16 mouse cellular contexts compared by ENCODE assay signal in genomic region chr9:65548311-65548710, GRCm38 (mm10). TPM values are rescaled to one million over a fixed set of nuclear protein-coding genes. Genes with fewer than 3 reads are reported as not detected.
DNase-seq lines count a peak whose midpoint lies in the region; ATAC-seq and TF ChIP-seq lines count a peak whose summit lies in the region.
"Had no signal": no experiment of that assay in that cellular context is flagged by ENCODE, and none has a peak within 500 bp of the region (broad histone marks: within the 10 kb centered on the region; RNA-seq: fewer than 3 reads in every experiment).

No protein-coding gene starts in this region.

- H3K4me2 ChIP-seq in forebrain, embryonic 12.5 days, result no peak overlapping the region
- no peak overlapping the region for H3K4me2 ChIP-seq in forebrain, embryonic 14.5 days (ENCODE audit: low read length)
- no peak overlapping the region for H3K4me2 ChIP-seq in midbrain, postnatal 0 days (ENCODE audit: low read depth, low read length, poor library complexity, severe bottlenecking)
- H3K4me2 ChIP-seq in midbrain, embryonic 15.5 days, result no peak overlapping the region
- no peak overlapping the region for H3K4me2 ChIP-seq in hindbrain, embryonic 11.5 days (replicated peaks; ENCODE audit: low read depth, low read length)
- H3K4me2 ChIP-seq in neural tube, embryonic 13.5 days, result no peak overlapping the region
- H3K4me2 ChIP-seq: heart, embryonic 15.5 days; lung, embryonic 14.5 days had no signal

- no peak overlapping the region for H3K9ac ChIP-seq in forebrain, embryonic 12.5 days
- no peak overlapping the region for H3K9ac ChIP-seq in forebrain, embryonic 14.5 days (ENCODE audit: low read length)
- H3K9ac ChIP-seq in midbrain, postnatal 0 days (replicated peaks; ENCODE audit: low read length, poor library complexity, severe bottlenecking), result no peak overlapping the region
- no peak overlapping the region for H3K9ac ChIP-seq in midbrain, embryonic 15.5 days
- H3K9ac ChIP-seq in hindbrain, embryonic 11.5 days (ENCODE audit: low read depth, low read length), result no peak overlapping the region; the same call in 1 of the 2 replicates
- H3K9ac ChIP-seq in neural tube, embryonic 13.5 days, result 0 out of 2 replicates have a peak overlapping the region, but pooled peaks have one; percentile 13
- H3K9ac ChIP-seq: heart, embryonic 15.5 days; lung, embryonic 14.5 days had no signal

- no peak overlapping the region for H3K4me3 ChIP-seq in forebrain, embryonic 12.5 days (replicated peaks)
- H3K4me3 ChIP-seq in forebrain, embryonic 14.5 days (ENCODE audit: low read depth, low read length), result no peak overlapping the region
- no peak overlapping the region for H3K4me3 ChIP-seq in midbrain, postnatal 0 days (ENCODE audit: low read depth, low read length)
- no peak overlapping the region for H3K4me3 ChIP-seq in midbrain, embryonic 15.5 days
- no peak overlapping the region for H3K4me3 ChIP-seq in hindbrain, embryonic 11.5 days (ENCODE audit: low read depth, low read length)
- no peak overlapping the region for H3K4me3 ChIP-seq in neural tube, embryonic 13.5 days
- H3K4me3 ChIP-seq: heart, embryonic 15.5 days had no signal

- peaks cover 23% of the 10 kb centered on the region for H3K4me1 ChIP-seq in forebrain, embryonic 12.5 days
- peaks cover 5% of the 10 kb centered on the region; the same call in 1 of the 2 replicates for H3K4me1 ChIP-seq in forebrain, embryonic 14.5 days (ENCODE audit: control insufficient read depth, insufficient read depth, low read length)
- no peaks in the 10 kb centered on the region for H3K4me1 ChIP-seq in midbrain, postnatal 0 days (ENCODE audit: insufficient read depth, low read length)
- H3K4me1 ChIP-seq in midbrain, embryonic 15.5 days, result no peaks in the 10 kb centered on the region
- peaks cover 15% of the 10 kb centered on the region; the same call in 1 of the 2 replicates for H3K4me1 ChIP-seq in hindbrain, embryonic 11.5 days (replicated peaks; ENCODE audit: control insufficient read depth, insufficient read depth, low read length)
- peaks cover 49% of the 10 kb centered on the region for H3K4me1 ChIP-seq in neural tube, embryonic 13.5 days (replicated peaks)

- TF ChIP-seq CTCF in midbrain, postnatal 0 days (IDR thresholded peaks at IDR 0.05), result no peak

- ATAC-seq in forebrain, embryonic 12.5 days (ENCODE audit: low FRiP score), result no peak
- no peak for ATAC-seq in forebrain, embryonic 14.5 days
- ATAC-seq in midbrain, postnatal 0 days (ENCODE audit: low FRiP score), result no peak
- ATAC-seq in midbrain, embryonic 15.5 days (replicated peaks), result no peak
- ATAC-seq in hindbrain, embryonic 11.5 days (ENCODE audit: low FRiP score), result no peak
- ATAC-seq in neural tube, embryonic 13.5 days (ENCODE audit: low read depth), result no peak
- ATAC-seq: activated CD4-positive, CD25-positive, alpha-beta regulatory T cell, adult 4 months; inflammation-experienced regulatory T-cells, adult 6 months had no signal

- H3K9me3 ChIP-seq in forebrain, embryonic 12.5 days, result no peaks in the 10 kb centered on the region
- H3K9me3 ChIP-seq in forebrain, embryonic 14.5 days (replicated peaks; ENCODE audit: control insufficient read depth, low read length), result no peaks in the 10 kb centered on the region
- H3K9me3 ChIP-seq in midbrain, postnatal 0 days (ENCODE audit: low read length), result no peaks in the 10 kb centered on the region
- H3K9me3 ChIP-seq in midbrain, embryonic 15.5 days, result no peaks in the 10 kb centered on the region
- H3K9me3 ChIP-seq in hindbrain, embryonic 11.5 days (ENCODE audit: control insufficient read depth, low read length), result no peaks in the 10 kb centered on the region
- no peaks in the 10 kb centered on the region for H3K9me3 ChIP-seq in neural tube, embryonic 13.5 days
- H3K9me3 ChIP-seq: heart, embryonic 15.5 days had no signal

- DNase-seq in forebrain, embryonic 14.5 days (ENCODE audit: low spot score), result no peak
- DNase-seq in midbrain, postnatal 0 days (ENCODE audit: low spot score), result peak; percentile 31
- DNase-seq in hindbrain, embryonic 11.5 days (ENCODE audit: low spot score), result peak; percentile 56
- DNase-seq in ovary, postnatal 14 days (ENCODE audit: low spot score), result no peak
- no peak for DNase-seq in yolk sac, embryonic 10.5 days (ENCODE audit: low spot score)
- DNase-seq: gastrocnemius, postnatal 14 days; lung, embryonic 14.5 days; thymus, postnatal 14 days had no signal

- H3K27me3 ChIP-seq in forebrain, embryonic 12.5 days, result no peaks in the 10 kb centered on the region
- H3K27me3 ChIP-seq in forebrain, embryonic 14.5 days (replicated peaks; ENCODE audit: control insufficient read depth, insufficient read depth, low read length), result no peaks in the 10 kb centered on the region
- no peaks in the 10 kb centered on the region for H3K27me3 ChIP-seq in midbrain, postnatal 0 days (ENCODE audit: insufficient read depth, low read length)
- H3K27me3 ChIP-seq in midbrain, embryonic 15.5 days (replicated peaks), result no peaks in the 10 kb centered on the region
- no peaks in the 10 kb centered on the region for H3K27me3 ChIP-seq in hindbrain, embryonic 11.5 days (ENCODE audit: control insufficient read depth, insufficient read depth, low read length)
- no peaks in the 10 kb centered on the region for H3K27me3 ChIP-seq in neural tube, embryonic 13.5 days
- H3K27me3 ChIP-seq: heart, embryonic 15.5 days had no signal

- 0 out of 2 replicates have a peak overlapping the region, but pooled peaks have one; percentile 14 for H3K27ac ChIP-seq in forebrain, embryonic 12.5 days
- H3K27ac ChIP-seq in forebrain, embryonic 14.5 days (ENCODE audit: low read depth, low read length), result no peak overlapping the region
- H3K27ac ChIP-seq in midbrain, postnatal 0 days (ENCODE audit: low read depth, low read length), result no peak overlapping the region
- no peak overlapping the region for H3K27ac ChIP-seq in midbrain, embryonic 15.5 days
- peak overlapping the region; percentile 39; the same call in 1 of the 2 replicates for H3K27ac ChIP-seq in hindbrain, embryonic 11.5 days (ENCODE audit: low read depth, low read length)
- peak overlapping the region; percentile 23 for H3K27ac ChIP-seq in neural tube, embryonic 13.5 days (replicated peaks)

- no peaks in the 10 kb centered on the region for H3K36me3 ChIP-seq in forebrain, embryonic 12.5 days (replicated peaks)
- no peaks in the 10 kb centered on the region for H3K36me3 ChIP-seq in forebrain, embryonic 14.5 days (ENCODE audit: control insufficient read depth, insufficient read depth, low read length)
- no peaks in the 10 kb centered on the region for H3K36me3 ChIP-seq in midbrain, postnatal 0 days (ENCODE audit: insufficient read depth, low read length)
- no peaks in the 10 kb centered on the region for H3K36me3 ChIP-seq in midbrain, embryonic 15.5 days (replicated peaks)
- no peaks in the 10 kb centered on the region for H3K36me3 ChIP-seq in hindbrain, embryonic 11.5 days (ENCODE audit: control insufficient read depth, insufficient read depth, low read length)
- no peaks in the 10 kb centered on the region for H3K36me3 ChIP-seq in neural tube, embryonic 13.5 days
- H3K36me3 ChIP-seq: heart, embryonic 15.5 days had no signal

- WGBS in forebrain, embryonic 12.5 days, result 74% methylated on average over 8 of the region's 8 CpGs
- WGBS in forebrain, embryonic 14.5 days, result 67% methylated on average over 8 of the region's 8 CpGs
- 52% methylated on average over 8 of the region's 8 CpGs for WGBS in midbrain, postnatal 0 days
- WGBS in midbrain, embryonic 15.5 days, result 56% methylated on average over 8 of the region's 8 CpGs
- 52% methylated on average over 8 of the region's 8 CpGs for WGBS in hindbrain, embryonic 11.5 days
- 38% methylated on average over 8 of the region's 8 CpGs for WGBS in neural tube, embryonic 13.5 days

RNA-seq across cellular contexts. Expression of gene Ankdd1a, which starts 28.3 kb away (rescaled TPM):
- polyA plus RNA-seq in forebrain, embryonic 12.5 days (2016; fragmentation: Nextera tagmentation; extraction: Ambion mirVana), result 0.18 and 0.28 TPM in 2 replicates
- polyA plus RNA-seq in forebrain, embryonic 14.5 days (2014; fragmentation: Nextera tagmentation; extraction: Ambion mirVana), result not detected in 2 replicates
- 5.4 and 5.5 TPM in 2 replicates for total RNA-seq in midbrain, postnatal 0 days (2014; rRNA removed)
- polyA plus RNA-seq in midbrain, postnatal 0 days (2015; fragmentation: Nextera tagmentation; extraction: Ambion mirVana), result 1.4 TPM in 2 replicates
- 1.0 and 1.7 TPM in 2 replicates for polyA plus RNA-seq in midbrain, embryonic 15.5 days (2015; fragmentation: Nextera tagmentation; extraction: Ambion mirVana)
- polyA plus RNA-seq in hindbrain, embryonic 11.5 days (2014; fragmentation: Nextera tagmentation; extraction: Ambion mirVana), result 0.20 and 0.71 TPM in 2 replicates
- polyA plus RNA-seq in neural tube, embryonic 13.5 days (2015; fragmentation: Nextera tagmentation; extraction: Ambion mirVana), result 0.59 and 0.60 TPM in 2 replicates
- total RNA-seq: gastrocnemius, postnatal 14 days; MEL had no signal
- polyA plus RNA-seq: C2C12; heart, embryonic 15.5 days; inflammation-experienced regulatory T-cells, adult 6 months had no signal

RNA-seq across cellular contexts. Expression of gene Plekho2, which starts 31.5 kb away (rescaled TPM):
- 9.0 and 9.1 TPM in 2 replicates for polyA plus RNA-seq in forebrain, embryonic 12.5 days (2016; fragmentation: Nextera tagmentation; extraction: Ambion mirVana)
- polyA plus RNA-seq in forebrain, embryonic 14.5 days (2014; fragmentation: Nextera tagmentation; extraction: Ambion mirVana), result 3.6 and 3.9 TPM in 2 replicates
- total RNA-seq in midbrain, postnatal 0 days (2014; rRNA removed), result 7.5 and 9.0 TPM in 2 replicates
- 3.1 and 3.8 TPM in 2 replicates for polyA plus RNA-seq in midbrain, postnatal 0 days (2015; fragmentation: Nextera tagmentation; extraction: Ambion mirVana)
- polyA plus RNA-seq in midbrain, embryonic 15.5 days (2015; fragmentation: Nextera tagmentation; extraction: Ambion mirVana), result 4.5 and 5.0 TPM in 2 replicates
- polyA plus RNA-seq in hindbrain, embryonic 11.5 days (2014; fragmentation: Nextera tagmentation; extraction: Ambion mirVana), result 10.2 and 10.7 TPM in 2 replicates
- 7.6 and 9.5 TPM in 2 replicates for polyA plus RNA-seq in neural tube, embryonic 13.5 days (2015; fragmentation: Nextera tagmentation; extraction: Ambion mirVana)

RNA-seq across cellular contexts. Expression of gene Pif1, which starts 38.6 kb away (rescaled TPM):
- 28.8 and 33.7 TPM in 2 replicates for polyA plus RNA-seq in forebrain, embryonic 12.5 days (2016; fragmentation: Nextera tagmentation; extraction: Ambion mirVana)
- polyA plus RNA-seq in forebrain, embryonic 14.5 days (2014; fragmentation: Nextera tagmentation; extraction: Ambion mirVana), result 5.8 and 6.3 TPM in 2 replicates
- total RNA-seq in midbrain, postnatal 0 days (2014; rRNA removed), result 0.99 and 2.2 TPM in 2 replicates
- polyA plus RNA-seq in midbrain, postnatal 0 days (2015; fragmentation: Nextera tagmentation; extraction: Ambion mirVana), result 0.33 and 0.77 TPM in 2 replicates
- 2.3 and 2.7 TPM in 2 replicates for polyA plus RNA-seq in midbrain, embryonic 15.5 days (2015; fragmentation: Nextera tagmentation; extraction: Ambion mirVana)
- polyA plus RNA-seq in hindbrain, embryonic 11.5 days (2014; fragmentation: Nextera tagmentation; extraction: Ambion mirVana), result 9.9 and 12.5 TPM in 2 replicates
- polyA plus RNA-seq in neural tube, embryonic 13.5 days (2015; fragmentation: Nextera tagmentation; extraction: Ambion mirVana), result 3.1 and 3.2 TPM in 2 replicates

Comparison
In these comparisons a context has a peak if more than half of its experiments do, and no peak if none do; other contexts are left out.
1. H3K27ac ChIP-seq: peak in forebrain, embryonic 12.5 days (single experiment), hindbrain, embryonic 11.5 days (single experiment) and neural tube, embryonic 13.5 days (single experiment); none in forebrain, embryonic 14.5 days (single experiment), midbrain, postnatal 0 days (single experiment) and midbrain, embryonic 15.5 days (single experiment).
2. DNase-seq: peak in midbrain, postnatal 0 days (single experiment) and hindbrain, embryonic 11.5 days (single experiment); none in forebrain, embryonic 14.5 days (single experiment), ovary, postnatal 14 days (single experiment) and yolk sac, embryonic 10.5 days (single experiment).